Mouse (Mus musculus) left cerebral cortex, adult 8-10 months (tissue): ENCODE measurements around the gene Fam110c. TPM values are rescaled to one million over a fixed set of nuclear protein-coding genes. Genes with fewer than 3 reads are reported as not detected.
A peak's percentile ranks its signal among the peaks of the same experiment; 100 is the strongest.

Experiments
- DNase-seq, 2 experiments: peaks; one replicate each; pipeline ENCODE4 v3.0.0; 2022; ENCODE audit warnings: low spot score in 2 of 2
- total RNA-seq, 4 experiments: library from RNA; stranded (reverse); gene quantifications; 2 replicates each; pipeline ENCODE4 v1.2.4; 2022

Gene Fam110c
- total RNA-seq: not detected

DNA sequence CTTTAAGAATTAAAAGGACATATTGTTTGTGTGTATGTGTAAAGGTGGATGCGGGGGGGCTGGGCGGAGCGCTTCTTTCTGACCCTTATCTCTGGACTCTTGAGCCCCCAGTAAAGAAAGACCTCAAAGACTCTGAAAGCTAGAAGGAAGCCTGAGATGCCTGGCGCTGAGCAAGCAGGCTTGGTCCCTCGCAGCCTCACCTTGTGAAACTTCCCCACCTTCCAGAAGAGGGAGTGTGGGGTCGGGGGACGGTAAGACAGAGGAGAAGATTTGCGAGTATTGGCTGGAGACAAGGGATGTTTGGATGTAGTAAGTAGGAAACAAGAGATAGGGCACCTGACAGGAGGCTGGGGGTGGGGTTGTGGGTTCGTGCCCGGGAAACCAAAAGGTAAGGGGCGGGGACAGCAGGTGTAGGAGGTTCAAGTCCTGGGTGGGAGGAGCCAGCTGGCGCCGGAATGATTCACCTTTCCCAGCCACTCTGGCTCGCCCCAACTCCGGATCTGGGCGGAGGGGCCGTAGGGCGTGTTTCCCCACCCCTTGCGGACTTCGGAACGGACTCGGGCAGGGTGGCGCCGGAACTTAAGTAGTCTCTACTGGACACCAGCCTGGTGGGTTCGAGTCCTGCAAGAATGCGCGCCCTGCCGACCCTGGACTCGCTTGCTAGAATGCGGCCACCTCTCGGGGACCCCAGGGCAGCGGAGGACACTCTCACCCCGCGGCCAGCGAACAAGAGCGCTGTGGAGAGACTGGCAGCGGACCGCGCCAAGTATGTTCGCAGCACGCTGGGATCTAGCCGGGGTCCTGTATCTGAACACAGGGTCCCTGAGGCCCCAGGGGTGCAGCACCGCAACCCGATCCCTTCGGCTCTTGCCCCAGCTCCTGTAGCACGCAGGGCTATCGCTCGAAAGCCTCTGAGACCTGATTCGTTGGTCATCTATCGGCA is at the start of gene Fam110c:
TSS of gene Fam110c (plus strand) at position 450 of the 943 bp plus-strand sequence.
- DNase-seq: no peak

DNA sequence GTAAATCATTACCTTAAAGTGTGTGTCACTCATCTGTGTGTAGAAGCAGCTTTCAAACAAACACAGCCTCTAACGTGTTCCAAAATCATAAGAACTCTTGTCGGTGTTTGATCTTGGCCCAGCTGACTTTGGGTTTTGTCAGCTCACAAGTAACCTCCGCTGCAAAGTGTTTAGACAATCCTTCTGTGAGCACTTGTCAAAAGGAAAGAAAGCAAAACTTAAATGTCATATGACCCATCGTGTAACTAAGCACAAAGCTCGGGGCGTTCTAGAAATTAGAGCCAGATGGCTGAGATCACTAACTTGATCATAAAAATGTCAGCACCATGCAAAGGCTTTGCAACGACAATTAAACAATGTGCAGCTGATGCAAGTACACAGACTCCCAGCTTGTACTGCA is 47.2 kb upstream of the Fam110c start:
- no peak for DNase-seq

DNA sequence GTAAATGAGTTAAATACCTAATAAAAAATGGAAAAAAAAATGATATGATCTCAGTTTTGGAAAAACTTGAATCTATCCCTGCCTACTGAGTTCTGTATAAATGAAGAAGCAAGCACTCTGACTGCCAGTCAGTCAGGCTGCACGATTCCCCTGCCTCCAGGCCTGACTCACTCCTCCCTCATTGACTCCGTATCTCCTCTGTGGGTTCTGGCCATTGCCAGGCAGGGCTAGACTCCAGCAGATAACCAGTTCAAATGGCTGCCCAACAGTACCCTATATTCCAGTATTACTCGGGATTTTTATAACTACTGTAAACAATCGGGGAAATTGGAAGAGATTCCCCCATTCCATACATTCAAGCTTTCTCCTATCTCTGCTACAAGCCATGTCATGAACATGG is 21.6 kb upstream of the Fam110c start:
- no peak for DNase-seq

DNA sequence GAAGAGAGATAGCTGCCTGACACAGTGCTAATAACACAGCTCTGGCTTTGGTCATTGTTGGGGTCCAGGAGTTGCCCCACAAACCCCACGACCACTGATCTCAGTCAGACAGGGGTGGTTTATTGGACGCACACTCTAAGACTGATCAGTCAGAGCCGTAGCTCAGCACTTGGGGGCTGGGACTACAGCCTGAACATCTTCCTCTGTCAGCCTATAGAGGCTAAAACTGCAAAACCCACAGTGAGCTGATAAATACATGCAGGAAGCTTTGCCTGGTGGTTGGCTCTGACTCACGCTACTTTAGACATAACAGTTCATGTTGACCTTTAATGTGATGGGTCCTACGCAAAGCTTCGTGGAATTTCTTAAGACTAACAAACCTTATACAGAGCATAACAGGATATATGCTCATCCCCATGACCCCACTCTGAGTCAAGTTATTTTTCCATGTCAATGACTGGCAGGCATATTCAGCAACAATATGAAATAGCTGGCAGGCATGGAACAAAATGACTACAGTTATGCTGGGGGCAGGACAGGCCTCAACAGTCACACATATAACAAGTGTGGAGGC is 17.3 kb upstream of the Fam110c start:
- DNase-seq: no peak

DNA sequence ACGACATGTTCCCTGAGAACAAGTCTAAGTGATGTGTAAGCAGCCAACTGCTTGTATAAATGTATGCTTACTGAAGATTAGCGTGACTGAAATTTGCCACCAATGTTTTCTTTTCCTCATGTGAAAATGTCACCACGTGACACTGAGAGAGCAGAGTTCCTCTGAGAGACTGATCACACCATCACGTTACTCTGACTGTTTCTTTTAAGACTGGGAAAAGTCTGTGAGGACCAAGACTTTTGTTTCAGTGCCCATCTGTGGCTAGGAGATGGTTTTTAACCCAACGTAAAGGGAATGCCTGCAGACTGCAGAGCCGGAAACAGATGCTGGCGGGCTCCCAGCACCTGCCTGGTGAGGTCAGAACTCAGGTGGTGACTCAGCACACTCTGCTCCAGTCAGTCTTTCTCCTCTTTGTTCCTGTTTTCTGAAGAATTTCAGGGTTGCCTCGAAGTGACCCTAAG is 14.2 kb upstream of the Fam110c start:
- no peak for DNase-seq

DNA sequence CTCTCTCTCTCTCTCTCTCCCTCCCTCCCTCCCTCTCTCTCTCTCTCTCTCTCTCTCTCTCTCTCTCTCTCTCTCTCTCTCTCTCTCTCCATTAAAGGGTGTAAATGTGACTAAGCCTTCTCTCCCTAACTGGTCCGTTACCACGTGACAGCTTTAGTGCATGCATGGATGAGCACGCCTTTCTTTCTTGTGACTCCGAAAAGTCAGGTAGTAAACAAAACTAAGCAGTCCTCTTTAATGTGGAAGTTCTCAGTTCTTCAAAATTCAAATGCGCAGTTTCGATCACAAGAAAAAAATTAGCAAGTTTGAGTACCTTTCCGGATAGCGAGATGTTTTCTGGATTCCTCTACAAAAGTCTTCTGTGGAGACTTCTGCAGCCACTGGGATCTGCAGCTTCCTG is 13.4 kb upstream of the Fam110c start:
- DNase-seq: no peak

DNA sequence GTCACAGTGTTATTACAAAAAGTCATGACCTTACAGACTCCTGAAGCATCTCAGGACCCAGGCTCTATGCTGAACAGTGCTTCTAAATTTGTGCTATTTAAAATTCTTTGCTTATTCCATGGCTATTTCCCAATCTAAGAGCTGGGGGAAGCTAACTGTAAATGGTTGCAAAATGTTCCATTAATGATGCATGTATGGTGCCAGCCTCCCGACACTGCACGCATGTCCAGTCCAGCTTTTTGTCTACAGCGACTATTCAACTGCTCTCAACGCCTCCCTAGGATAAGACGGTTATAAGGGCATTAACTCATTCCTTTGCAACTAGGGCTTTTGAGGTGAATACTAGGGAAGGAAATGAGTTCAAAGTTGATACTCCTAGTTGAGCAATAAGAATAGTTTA is 2.4 kb upstream of the Fam110c start:
- DNase-seq: no peak

DNA sequence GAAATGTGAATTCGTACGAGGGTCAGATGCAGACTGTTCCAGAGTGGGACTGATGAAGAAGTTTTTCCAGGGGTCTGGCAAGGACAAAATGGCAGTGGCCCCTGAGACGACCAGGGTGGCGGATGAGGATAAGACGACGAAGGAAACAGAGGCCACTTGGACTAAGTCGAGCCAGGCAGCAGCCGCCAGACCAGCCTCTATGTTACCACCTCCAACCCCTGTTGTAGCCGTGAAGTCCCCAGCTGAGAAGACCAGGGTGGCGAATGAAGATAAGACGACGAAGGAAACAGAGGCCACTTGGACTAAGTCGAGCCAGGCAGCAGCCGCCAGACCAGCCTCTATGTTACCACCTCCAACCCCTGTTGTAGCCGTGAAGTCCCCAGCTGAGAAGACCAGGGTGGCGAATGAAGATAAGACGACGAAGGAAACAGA is 710 bp downstream of the Fam110c start:
- DNase-seq: peak in 1 of 2 experiments; percentile 3

DNA sequence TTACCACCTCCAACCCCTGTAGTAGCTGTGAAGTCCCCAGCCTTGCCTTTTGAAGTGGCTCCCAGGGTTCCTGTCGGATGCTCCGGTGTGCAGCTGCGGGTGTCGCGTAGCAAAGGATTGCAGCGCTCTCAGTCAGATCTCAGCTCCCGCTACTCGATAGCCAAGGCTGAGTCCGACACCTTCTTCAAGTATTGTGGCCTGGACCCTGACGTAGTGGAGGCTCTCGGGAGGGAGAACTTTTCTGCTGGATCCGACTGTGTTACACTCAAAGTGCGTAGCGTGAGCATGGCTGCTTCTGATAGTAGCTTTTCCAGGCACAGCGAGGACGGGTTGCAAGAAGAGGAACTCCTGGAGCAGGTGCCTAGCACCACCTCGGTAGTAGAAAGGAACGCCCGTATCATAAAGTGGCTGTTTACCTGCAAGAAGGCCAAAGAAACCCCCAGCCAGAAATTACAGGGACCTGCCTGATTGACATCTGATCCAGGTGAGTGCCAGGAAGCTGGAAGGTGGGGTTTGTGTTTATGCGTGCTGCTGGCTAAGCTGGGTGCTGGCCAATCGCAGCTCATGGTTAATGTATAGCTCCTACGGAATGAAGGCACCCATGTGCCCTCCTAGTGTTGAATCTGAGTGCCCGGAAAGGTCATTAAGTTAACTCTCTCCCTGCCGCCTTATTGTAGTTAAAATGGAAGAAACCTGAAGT is 1.3 kb downstream of the Fam110c start:
- DNase-seq: peak in 1 of 2 experiments; percentile 23

DNA sequence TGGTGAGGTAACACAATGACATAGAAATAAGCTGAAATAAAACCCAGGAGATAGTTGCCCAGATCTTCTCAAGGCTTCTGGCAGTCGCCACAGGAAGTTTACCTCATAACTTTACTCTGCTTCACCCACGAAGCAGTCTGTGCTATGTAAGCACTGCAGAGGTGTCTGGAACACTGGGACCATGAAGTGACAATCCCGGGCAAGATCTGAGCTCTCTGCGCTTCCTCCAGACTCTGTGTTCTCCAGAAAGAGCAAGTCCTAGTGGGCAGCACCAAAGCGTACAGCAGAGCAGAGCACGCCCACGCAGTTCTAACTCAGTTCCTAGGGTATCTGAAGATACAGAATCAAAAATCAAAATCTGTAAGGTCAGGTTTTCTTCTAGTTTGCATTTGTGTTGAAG is 3.4 kb downstream of the Fam110c start:
- DNase-seq: no peak

DNA sequence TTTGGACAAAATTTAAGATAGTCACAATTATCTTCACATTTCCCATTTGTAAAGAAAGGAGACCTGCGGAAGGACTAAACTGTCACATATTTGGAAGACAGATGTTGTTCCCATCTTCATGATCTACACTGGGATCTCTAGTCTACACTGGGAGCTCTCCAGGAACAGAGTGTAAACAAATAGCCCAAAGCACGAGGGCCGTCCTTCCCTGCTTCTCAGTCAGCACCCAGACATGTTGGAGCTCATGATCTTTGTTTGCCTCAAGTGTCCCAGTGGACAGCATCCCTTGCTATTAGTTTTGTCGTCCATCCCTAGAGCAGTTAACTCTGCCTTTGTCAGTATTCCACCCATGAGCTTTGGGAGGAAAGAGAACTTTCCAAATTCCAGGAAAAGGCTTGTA is 4.4 kb downstream of the Fam110c start:
- no peak for DNase-seq

DNA sequence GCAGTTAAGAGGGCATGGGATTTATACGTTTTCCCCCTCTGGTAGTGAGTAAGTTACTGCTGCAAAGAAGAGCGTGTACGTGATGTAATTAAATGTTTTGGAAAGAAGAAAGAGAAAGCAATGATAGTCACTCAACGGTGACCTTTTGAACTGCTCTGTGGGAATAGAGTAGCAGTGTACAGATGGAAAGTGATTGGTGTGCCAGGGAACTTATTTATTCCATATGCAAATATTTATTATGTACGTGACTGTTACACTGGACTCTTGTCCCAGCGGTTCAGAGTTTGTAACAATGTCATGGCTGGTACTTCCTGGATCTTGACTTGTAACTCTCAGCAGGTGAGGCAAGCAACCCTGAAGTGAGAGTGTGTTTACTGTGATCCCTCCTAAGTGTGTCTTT is 6.7 kb downstream of the Fam110c start:
- DNase-seq: no peak

DNA sequence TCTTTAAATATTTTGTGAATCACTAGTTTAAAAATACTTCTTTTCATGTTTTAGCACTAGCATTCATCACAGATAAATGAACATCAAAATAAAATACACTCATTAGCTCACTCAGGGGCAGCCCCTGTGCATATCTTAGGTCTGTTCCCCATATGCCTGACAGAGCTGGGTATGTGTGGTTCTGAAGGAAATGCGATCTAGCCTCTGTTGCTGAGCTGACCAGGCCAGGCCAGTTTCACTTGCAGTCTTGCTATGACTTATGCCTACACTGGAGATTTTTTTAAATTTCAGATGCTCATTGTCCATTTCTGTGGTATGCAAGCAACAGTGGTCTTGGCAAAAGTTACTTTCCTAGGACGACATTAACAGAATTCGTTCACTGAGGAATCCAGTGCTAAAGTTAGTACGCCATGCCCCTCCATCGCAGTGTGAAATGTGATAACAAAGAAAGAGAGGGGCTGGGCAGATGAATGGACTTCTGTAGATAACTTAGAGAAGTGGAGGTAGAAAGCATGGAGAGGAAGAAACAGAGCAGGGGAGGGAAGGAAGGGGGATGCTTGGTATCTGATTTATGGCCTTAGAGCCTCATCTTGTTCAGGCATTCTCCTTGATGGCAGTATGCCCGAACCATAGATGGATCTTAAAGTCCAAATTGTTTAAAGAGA is 7.4 kb downstream of the Fam110c start:
- no peak for DNase-seq

DNA sequence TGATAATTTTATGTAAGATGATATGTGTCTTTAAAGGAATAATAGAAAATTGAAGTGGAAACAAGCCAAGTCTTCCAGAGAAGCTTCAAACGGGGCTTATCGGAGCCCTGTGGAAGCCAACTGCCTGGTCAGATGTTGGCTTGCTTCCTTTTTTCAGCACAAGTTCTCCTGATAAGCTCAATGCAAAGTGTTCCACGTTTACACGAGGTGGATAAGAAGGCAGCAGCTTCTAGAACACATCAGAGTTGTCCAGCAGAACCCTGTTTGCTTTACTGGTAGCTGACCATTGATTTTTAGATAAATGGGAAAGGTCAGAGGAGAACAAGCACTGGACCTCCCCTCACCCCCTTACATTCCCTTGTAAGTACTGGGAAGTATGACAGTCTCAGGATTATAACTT is 9.3 kb downstream of the Fam110c start:
- no peak for DNase-seq

DNA sequence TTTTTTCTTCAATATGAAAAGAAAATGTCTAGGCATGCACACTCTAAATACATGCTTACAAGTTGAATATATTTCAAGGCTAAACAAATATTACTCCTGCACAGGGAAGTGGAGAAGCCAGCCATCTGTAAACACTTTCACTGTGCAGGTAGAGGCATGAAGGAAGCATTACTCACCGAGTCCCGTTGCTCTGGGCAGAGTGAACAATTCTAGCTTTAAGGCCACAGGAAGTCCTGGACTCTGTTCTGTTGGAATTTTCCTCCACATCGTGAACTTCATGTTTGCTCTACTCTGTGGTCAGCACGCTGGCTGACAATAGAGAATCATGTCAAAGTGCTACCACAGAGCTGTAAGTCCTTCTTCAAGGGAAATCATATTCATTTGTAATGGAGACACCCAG is 9.7 kb downstream of the Fam110c start:
- no peak for DNase-seq

DNA sequence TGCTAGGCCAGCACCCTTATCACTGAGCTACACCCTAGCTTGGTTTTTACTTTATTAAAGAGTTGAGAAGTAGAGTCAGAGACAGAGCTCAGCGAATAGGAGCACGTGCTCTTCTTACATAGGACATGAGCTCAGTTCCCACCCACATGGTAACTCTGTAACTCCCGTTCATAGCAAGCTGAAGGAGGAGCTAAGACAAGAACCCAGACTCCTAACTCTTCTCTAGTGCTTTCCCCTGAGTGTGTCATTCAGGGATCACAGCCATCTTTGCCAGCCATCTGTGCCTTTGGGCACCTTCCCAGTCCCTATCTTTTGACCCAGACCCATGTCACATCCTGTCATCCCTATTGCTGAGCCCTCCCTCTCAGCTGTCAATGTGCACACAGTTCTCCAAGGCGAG is 13.4 kb downstream of the Fam110c start:
- no peak for DNase-seq

DNA sequence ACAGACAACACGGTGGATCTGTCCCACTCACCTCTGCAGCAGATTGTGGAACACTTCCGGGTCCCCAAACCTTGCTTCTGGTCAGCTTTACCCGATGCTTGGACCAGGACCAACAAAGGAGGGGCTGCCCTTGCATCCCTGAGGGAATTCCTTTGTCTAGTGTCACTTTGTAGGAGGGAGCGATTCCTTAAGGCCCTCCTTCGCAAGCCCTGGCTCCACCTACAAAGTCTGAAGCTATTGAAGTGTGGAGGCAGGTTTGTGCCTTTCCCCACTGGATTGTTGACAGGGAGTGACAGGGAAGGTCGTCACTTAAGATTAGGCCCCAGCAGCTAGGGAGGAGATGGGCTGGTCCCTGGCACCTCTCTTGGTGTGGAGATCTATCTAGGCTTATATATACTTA is 16.7 kb downstream of the Fam110c start:
- no peak for DNase-seq

DNA sequence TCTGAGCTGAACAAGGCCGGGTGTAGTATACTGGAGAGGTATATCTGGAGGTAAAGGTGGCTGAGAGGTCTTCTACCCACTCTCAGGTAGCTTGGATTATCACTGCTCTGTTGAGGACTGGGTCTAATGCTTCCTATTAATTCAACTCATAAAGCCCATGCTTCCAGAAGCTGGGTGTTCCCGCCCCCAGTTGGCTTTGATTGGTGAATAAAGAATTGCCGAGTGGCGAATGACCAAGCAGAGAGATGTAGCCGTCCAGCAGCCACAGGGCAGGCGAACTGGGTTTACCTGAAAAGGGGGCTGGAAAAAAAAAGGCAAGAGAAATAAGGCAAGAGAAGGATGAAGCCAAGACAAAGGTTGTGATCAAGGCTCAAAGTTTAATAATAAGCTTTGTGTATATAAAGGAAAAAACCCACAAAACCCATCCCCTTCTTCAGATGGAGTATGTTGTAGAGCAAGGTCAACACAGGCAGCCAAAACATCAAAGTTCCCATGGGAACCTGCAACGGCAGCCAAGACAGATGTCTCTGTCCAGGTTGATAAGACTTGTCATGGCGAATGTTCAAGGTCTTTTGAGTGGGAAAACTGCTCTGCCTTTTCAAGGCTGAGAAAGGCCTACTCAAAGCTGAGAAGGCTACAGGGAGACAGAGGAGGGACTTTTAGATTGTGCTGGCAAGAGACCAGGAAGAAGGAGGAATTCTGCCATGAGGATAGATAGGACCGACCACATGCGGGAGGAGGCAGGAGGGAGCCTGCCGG is 17.4 kb downstream of the Fam110c start:
- no peak for DNase-seq

DNA sequence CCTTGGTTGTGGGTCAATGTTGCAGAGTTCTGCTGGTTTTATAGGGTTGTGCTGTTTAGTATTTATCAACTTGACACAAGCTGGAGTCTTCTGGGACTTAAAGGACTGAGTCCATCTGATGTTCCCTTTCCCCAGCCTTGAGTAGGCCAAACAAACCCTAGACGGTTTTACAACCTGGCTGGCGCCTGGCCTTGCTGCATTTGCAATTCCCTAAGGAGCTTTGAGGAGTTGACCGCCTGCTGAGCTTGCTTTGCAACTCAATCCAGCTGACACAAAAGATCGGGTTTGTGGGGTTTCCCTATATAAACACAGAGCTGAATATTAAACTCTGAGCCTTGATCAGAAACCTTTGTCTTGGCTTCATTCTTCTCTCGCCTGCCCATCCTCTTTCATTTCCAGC is 18.8 kb downstream of the Fam110c start:
- no peak for DNase-seq

DNA sequence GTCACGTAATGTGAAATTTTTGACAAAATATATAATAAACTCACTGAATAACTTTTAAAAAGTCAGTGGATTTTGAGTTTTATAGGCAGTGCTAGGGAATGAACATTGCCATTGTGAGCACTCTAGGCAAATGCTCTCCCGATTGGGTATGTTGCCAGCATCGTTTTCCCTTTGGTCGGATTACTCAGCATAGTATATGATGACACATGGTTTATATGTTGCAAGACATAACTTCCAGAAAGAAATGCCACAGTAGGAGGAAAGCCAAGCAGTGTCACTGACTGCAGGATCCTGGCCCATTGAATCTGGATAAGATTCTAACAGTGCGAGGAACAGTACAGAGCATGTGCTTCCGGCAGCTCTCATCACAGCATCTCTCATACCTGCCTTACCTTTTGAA is 23.5 kb downstream of the Fam110c start:
- no peak for DNase-seq

DNA sequence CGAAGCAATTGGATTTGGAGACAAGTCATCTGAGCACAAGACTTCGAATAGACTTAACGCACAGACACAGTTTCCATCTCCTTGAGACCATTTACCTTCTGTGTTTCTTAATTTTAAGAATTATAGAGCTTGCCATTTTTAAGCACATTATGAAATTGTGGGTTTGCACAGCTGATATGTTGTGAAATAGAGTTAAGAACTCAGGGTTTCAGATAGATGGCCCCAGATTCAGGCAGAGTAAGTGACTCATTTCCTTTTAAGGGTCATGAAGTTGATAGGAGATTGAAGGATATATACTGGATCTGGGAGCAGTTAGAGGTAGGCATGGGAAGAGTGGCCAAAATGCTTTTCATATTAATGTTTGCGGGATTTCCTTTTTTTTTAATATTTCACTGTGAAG is 27.5 kb downstream of the Fam110c start:
- no peak for DNase-seq
